Mouse (Mus musculus) kidney, embryonic 15.5 days (tissue): ENCODE measurements around the gene Usp48. TPM values are rescaled to one million over a fixed set of nuclear protein-coding genes. Genes with fewer than 3 reads are reported as not detected.
A peak's percentile ranks its signal among the peaks of the same experiment; 100 is the strongest.

Experiments
- ATAC-seq: fragments of 200-750 bp; cut with Nextera tagmentation; replicated peaks from 2 replicates; pipeline ENCODE4 v1.8.0; 2017; ENCODE audit warnings: moderate TSS enrichment; ENCODE audit not compliant: low FRiP score
- H3K27ac ChIP-seq: fragments of 300-500 bp; sonication (generic); 2 replicates; pipeline ENCODE4 v1.5.1; 2015; ENCODE audit warnings: mild to moderate bottlenecking, inconsistent platforms
- H3K27me3 ChIP-seq: fragments of 300-500 bp; sonication (generic); 2 replicates; pipeline ENCODE4 v1.6.1; 2015; ENCODE audit warnings: inconsistent platforms
- H3K36me3 ChIP-seq: fragments of 300-500 bp; sonication (generic); 2 replicates; pipeline ENCODE4 v1.6.1; 2015; ENCODE audit warnings: inconsistent platforms
- H3K4me1 ChIP-seq: fragments of 300-500 bp; sonication (generic); 2 replicates; pipeline ENCODE4 v1.6.1; 2015; ENCODE audit warnings: inconsistent platforms
- H3K4me2 ChIP-seq: fragments of 300-500 bp; sonication (generic); 2 replicates; pipeline ENCODE4 v1.6.1; 2015; ENCODE audit warnings: moderate library complexity, mild to moderate bottlenecking, inconsistent platforms
- H3K4me3 ChIP-seq: fragments of 300-500 bp; sonication (generic); replicated peaks from 2 replicates; pipeline ENCODE4 v1.5.1; 2015; ENCODE audit warnings: mild to moderate bottlenecking, inconsistent platforms
- H3K9ac ChIP-seq: fragments of 300-500 bp; sonication (generic); 2 replicates; pipeline ENCODE4 v1.6.1; 2015; ENCODE audit warnings: mild to moderate bottlenecking, inconsistent platforms
- H3K9me3 ChIP-seq: fragments of 300-500 bp; sonication (generic); replicated peaks from 2 replicates; pipeline ENCODE4 v1.6.1; 2016; ENCODE audit warnings: inconsistent platforms
- WGBS: fragments of 180-500 bp; shearing (Covaris S2); methylation state at CpG from one replicate; pipeline ENCODE4 v1.1.7; 2015; ENCODE audit warnings: mixed read lengths; 5-methylcytosine and 5-hydroxymethylcytosine counted together
- polyA plus RNA-seq: library from polyadenylated mRNA; unstranded; fragments of >200 nt; fragmentation: Nextera tagmentation; extraction: Ambion mirVana; gene quantifications from 2 replicates; pipeline ENCODE4 v1.2.1, GENCODE M21; 2015

Usp48 gene
- 64.8 and 72.9 TPM in 2 replicates for polyA plus RNA-seq

- Histone ChIP-seq H3K9me3 (no peaks in the 10 kb centered on the region), H3K4me3 (peak within 1 kb of the TSS; percentile 83), H3K4me2 (peak within 1 kb of the TSS; percentile 87), H3K27ac (peak within 1 kb of the TSS; percentile 100), H3K4me1 (peaks cover 28% of the 10 kb centered on the region), H3K9ac (peak within 1 kb of the TSS; percentile 89), H3K36me3 (no peaks in the 10 kb centered on the region; the same call in 1 of the 2 replicates), H3K27me3 (no peaks in the 10 kb centered on the region)
- peak; percentile 94 for ATAC-seq
- WGBS = under 1% methylated on average over 92 of the region's 92 CpGs
Measured at GRCm38 (mm10) chr4:137593601-137594495, at the start of gene Usp48. Gene Usp48, plus strand, starts transcription at chr4:137593755.

GRCm38 (mm10) chr4:137545568-137545967 is 48.0 kb upstream of the Usp48 start:
- Histone ChIP-seq H3K4me3 (no peak overlapping the region), H3K27me3 (no peaks in the 10 kb centered on the region), H3K27ac (no peak overlapping the region), H3K9me3 (no peaks in the 10 kb centered on the region), H3K4me2 (no peak overlapping the region), H3K4me1 (peaks cover 1% of the 10 kb centered on the region; the same call in 1 of the 2 replicates), H3K36me3 (peaks cover 100% of the 10 kb centered on the region), H3K9ac (no peak overlapping the region)
- no peak for ATAC-seq
- 94% methylated on average over 9 of the region's 9 CpGs for WGBS

DNA sequence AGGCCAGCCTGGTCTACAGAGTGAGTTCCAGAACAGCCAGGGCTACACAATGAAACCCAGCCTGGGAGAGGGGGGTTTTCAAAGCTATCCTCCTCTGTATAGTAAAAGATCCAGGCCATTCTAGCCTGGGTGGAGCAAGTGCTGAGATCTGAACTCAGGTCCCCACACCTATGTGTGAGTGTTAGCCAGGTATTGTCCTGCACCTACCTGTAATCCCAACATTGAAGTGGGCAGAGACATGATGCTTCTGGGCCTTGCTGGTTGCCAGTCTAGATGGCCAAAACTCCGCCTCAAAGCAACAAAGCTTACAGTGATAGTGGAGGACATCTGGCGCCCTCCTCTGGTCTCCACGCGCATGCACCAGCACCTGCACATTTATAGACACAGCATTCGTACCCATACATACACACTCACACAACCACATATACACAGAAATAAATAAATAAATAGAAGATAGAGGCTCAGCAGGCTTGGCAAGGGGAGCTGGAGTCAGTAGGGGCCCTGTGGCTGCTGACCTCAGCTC is 47.5 kb upstream of the Usp48 start:
- H3K27ac ChIP-seq = no peak overlapping the region
- no peak overlapping the region for H3K4me2 ChIP-seq
- H3K36me3 ChIP-seq = peaks cover 100% of the 10 kb centered on the region
- H3K4me3 ChIP-seq = no peak overlapping the region
- no peaks in the 10 kb centered on the region for H3K4me1 ChIP-seq
- no peak overlapping the region for H3K9ac ChIP-seq
- no peak for ATAC-seq
- no peaks in the 10 kb centered on the region for H3K9me3 ChIP-seq
- WGBS = 84% methylated on average over 5 of the region's 5 CpGs
- H3K27me3 ChIP-seq = no peaks in the 10 kb centered on the region

DNA sequence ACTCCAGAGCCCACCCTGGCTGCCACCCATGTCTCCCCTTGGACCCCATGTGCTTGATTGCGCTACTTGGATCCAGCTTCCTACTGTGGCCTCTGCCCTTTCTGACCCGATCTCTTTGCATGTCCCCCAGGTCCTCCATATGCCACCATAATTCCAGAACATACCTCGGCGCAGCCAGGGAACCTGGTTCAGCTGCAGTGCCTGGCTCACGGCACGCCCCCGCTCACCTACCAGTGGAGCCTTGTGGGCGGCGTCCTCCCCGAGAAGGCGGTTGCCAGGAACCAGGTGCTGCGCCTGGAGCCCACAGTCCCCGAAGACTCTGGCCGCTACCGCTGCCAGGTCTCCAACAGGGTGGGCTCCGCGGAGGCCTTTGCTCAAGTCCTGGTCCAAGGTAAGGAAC is 40.1 kb upstream of the Usp48 start:
- WGBS = 97% methylated on average over 17 of the region's 17 CpGs
- no peak for ATAC-seq
- Histone ChIP-seq H3K4me1 (peaks cover 11% of the 10 kb centered on the region), H3K27ac (no peak overlapping the region), H3K4me2 (no peak overlapping the region), H3K36me3 (peaks cover 98% of the 10 kb centered on the region), H3K27me3 (no peaks in the 10 kb centered on the region), H3K4me3 (no peak overlapping the region), H3K9ac (no peak overlapping the region), H3K9me3 (no peaks in the 10 kb centered on the region)

- 43% methylated on average over 16 of the region's 16 CpGs for WGBS
- ATAC-seq = peak; percentile 71
- peak overlapping the region; percentile 41 for H3K27ac ChIP-seq
Measured at GRCm38 (mm10) chr4:137556673-137557210, 36.8 kb upstream of the Usp48 start.

DNA sequence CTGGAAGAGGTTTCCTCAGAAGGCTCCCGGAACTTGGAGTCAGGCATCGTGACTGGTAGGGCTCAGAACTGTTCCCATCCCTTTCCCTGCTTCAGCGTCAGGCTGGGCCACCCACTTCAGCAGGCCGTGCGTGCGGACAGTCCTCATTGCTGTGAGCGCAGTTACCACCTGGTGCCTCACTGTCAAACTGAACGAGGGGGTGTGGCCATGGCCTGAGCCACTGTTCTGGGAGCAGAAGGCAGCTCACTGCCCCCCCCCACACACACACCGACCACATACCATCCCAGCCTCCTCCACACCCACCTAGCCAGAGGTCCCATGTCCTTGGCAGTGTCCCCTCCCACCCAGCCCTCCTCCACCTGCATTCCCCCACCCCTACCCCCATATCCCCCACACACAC is 23.7 kb upstream of the Usp48 start:
- Histone ChIP-seq H3K9ac (no peak overlapping the region), H3K27ac (no peak overlapping the region), H3K9me3 (no peaks in the 10 kb centered on the region), H3K36me3 (peaks cover 70% of the 10 kb centered on the region), H3K27me3 (no peaks in the 10 kb centered on the region), H3K4me2 (no peak overlapping the region), H3K4me3 (no peak overlapping the region), H3K4me1 (peaks cover 13% of the 10 kb centered on the region)
- 0 out of 2 replicates have a peak, but pooled peaks have one; percentile 54 for ATAC-seq
- WGBS = 50% methylated on average over 9 of the region's 9 CpGs

More at GRCm38 (mm10) chr4:137556673-137557210, 36.8 kb upstream of the Usp48 start:
- Histone ChIP-seq H3K9ac (no peak overlapping the region), H3K9me3 (no peaks in the 10 kb centered on the region), H3K4me1 (peaks cover 11% of the 10 kb centered on the region), H3K4me3 (no peak overlapping the region), H3K4me2 (no peak overlapping the region), H3K27me3 (no peaks in the 10 kb centered on the region), H3K36me3 (peaks cover 92% of the 10 kb centered on the region)

DNA sequence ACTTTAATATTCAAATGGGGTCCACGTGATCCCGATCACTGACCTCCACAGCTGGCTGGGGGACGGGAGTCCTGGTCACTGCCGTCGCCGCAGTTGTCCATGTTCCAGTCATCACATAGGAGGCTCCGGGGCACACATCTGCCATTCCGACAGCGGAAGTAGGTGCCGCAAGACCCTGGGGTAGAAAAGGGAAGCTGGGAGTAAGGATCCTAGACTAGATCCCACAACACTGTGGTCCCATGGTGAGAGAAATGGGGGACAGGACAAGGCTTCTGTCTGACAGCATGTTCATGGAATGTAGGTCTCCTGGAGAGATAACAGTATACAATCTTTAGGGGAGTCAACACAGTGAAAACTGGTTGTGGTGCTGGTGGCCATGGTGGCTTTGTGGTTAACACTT is 19.1 kb upstream of the Usp48 start, which contains the start of gene Ldlrad2:
Ldlrad2 (minus strand) TSS at position 101 of the 400 bp plus-strand sequence.
- H3K4me2 ChIP-seq = no peak within 1 kb of the TSS
- 90% methylated on average over 10 of the region's 10 CpGs for WGBS
- peaks cover 24% of the 10 kb centered on the region for H3K36me3 ChIP-seq
- ATAC-seq = no peak
- H3K9ac ChIP-seq = no peak within 1 kb of the TSS
- H3K4me1 ChIP-seq = peaks cover 13% of the 10 kb centered on the region
- no peak within 1 kb of the TSS for H3K4me3 ChIP-seq
- H3K27me3 ChIP-seq = peaks cover 15% of the 10 kb centered on the region
- H3K9me3 ChIP-seq = no peaks in the 10 kb centered on the region
- H3K27ac ChIP-seq = no peak within 1 kb of the TSS

DNA sequence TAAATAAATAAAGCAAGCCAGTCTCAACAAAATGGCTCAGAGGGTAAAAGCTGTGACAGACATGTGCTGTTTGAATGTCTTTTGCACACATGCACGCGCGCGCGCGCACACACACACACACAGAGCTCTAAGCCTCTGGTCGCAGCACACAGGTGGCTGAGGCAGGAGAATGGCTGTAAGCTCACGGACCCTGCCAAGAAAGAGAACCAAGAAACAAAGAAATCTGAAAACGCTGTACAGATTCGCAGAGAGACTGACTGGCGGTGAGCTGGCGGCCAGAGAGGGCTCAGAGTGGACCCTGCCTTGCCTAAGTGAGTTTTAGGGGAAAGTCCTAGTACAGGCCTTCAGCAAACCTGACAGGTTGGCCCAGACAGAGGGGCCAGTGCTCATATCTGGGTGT is 16.1 kb upstream of the Usp48 start:
- H3K27ac ChIP-seq = no peak overlapping the region
- H3K9ac ChIP-seq = no peak overlapping the region
- no peaks in the 10 kb centered on the region for H3K9me3 ChIP-seq
- H3K36me3 ChIP-seq = no peaks in the 10 kb centered on the region
- no peak overlapping the region for H3K4me3 ChIP-seq
- WGBS = 95% methylated on average over 12 of the region's 12 CpGs
- no peak for ATAC-seq
- H3K4me1 ChIP-seq = peaks cover 15% of the 10 kb centered on the region
- H3K4me2 ChIP-seq = no peak overlapping the region
- H3K27me3 ChIP-seq = peaks cover 21% of the 10 kb centered on the region

GRCm38 (mm10) chr4:137578181-137578845 is 15.2 kb upstream of the Usp48 start:
- Histone ChIP-seq H3K4me1 (peaks cover 15% of the 10 kb centered on the region), H3K36me3 (no peaks in the 10 kb centered on the region), H3K27ac (no peak overlapping the region), H3K9me3 (no peaks in the 10 kb centered on the region), H3K27me3 (peaks cover 21% of the 10 kb centered on the region), H3K4me2 (peak overlapping the region; percentile 67), H3K9ac (peak overlapping the region; percentile 32; the same call in 1 of the 2 replicates), H3K4me3 (peak overlapping the region; percentile 36)
- WGBS = 4% methylated on average over 39 of the region's 39 CpGs
- ATAC-seq = peak; percentile 49; the same call in 1 of the 2 replicates

- Histone ChIP-seq H3K27me3 (peaks cover 21% of the 10 kb centered on the region), H3K4me2 (no peak overlapping the region), H3K4me1 (peaks cover 15% of the 10 kb centered on the region), H3K4me3 (no peak overlapping the region), H3K9me3 (no peaks in the 10 kb centered on the region), H3K27ac (peak overlapping the region; percentile 32; the same call in 1 of the 2 replicates), H3K9ac (no peak overlapping the region), H3K36me3 (no peaks in the 10 kb centered on the region)
- no peak for ATAC-seq
- WGBS = 42% methylated on average over 4 of the region's 4 CpGs
Measured at GRCm38 (mm10) chr4:137579789-137580188, 13.8 kb upstream of the Usp48 start.

GRCm38 (mm10) chr4:137580299-137580698 is 13.3 kb upstream of the Usp48 start:
- no peak overlapping the region for H3K4me2 ChIP-seq
- H3K36me3 ChIP-seq = no peaks in the 10 kb centered on the region
- no peak for ATAC-seq
- H3K27ac ChIP-seq = no peak overlapping the region
- H3K4me1 ChIP-seq = peaks cover 15% of the 10 kb centered on the region
- no peak overlapping the region for H3K9ac ChIP-seq
- WGBS = 76% methylated on average over 2 of the region's 2 CpGs
- no peaks in the 10 kb centered on the region for H3K9me3 ChIP-seq
- peaks cover 21% of the 10 kb centered on the region for H3K27me3 ChIP-seq
- no peak overlapping the region for H3K4me3 ChIP-seq
